Mouse (Mus musculus): Measurements from ENCODE around the gene Mafk. TPM values are rescaled to one million over a fixed set of nuclear protein-coding genes. Genes with fewer than 3 reads are reported as not detected.

Gene Mafk
- polyA plus RNA-seq, 1 experiment = not detected

DNA sequence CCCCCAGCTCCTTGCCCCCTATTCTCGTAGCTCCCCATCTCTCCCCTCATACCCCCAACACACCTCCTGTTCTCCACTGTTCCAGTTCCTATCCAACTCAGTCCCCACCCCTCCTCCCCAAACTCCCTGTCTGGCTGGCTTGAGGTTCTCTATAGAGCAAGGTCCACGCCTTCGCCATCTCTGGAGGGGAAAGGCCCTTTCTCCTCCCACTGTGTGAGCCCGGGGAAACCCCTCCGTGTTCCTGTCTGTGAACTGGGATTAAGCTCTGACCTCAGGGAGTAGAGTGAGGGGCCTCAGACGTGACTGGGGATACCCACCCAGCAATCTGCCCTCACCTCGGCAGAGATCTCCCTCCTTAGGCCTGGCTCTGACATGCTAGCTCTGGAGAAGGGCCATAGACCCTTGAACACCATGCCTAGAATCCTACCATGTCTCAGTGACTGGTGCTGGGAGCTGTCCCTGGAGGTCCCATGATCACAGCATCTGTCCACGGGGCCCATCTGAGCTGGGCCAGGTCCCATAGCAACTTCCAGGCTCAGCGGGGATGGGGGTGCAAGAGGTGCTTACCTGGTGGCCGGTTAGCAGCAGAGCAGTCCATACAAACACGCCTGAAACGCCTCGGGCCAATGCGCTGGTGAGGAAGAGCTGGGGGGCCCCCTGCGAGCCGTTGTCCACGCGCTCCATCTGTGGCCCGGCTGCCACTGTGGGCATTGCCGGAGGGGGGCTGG is 21.2 kb downstream of the Mafk start:
- WGBS = 71% methylated on average over 20 of the region's 20 CpGs

DNA sequence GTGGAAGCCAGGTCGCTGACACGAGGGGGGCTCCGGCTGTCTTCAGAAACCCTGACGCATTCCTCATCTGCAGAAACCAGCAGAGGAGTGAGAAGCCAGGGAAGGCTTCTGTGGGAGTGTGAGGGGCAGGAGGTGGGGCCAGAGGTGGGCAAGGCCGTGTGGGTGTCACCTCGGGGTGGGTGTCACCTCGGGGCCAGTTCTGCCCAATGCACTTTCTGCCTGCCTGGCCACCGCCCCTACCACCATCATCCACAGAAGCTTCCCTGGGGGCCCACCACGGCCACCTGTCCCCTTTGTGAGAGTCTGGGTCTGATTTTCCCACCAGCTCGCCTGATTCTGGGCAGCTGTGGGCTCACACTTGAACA is 21.8 kb downstream of the Mafk start:
- H3K27ac ChIP-seq (ENCODE audit: insufficient read depth, low read depth, low read length) = no peak overlapping the region
- TF ChIP-seq POLR2A (IDR thresholded peaks at IDR 0.05; ENCODE audit: insufficient read depth, low read depth, low read length) (no peak), CTCF (IDR thresholded peaks at IDR 0.05; ENCODE audit: insufficient read depth, low read depth, low read length) (no peak)
- 50% methylated on average over 10 of the region's 10 CpGs for WGBS
- H3K4me1 ChIP-seq (ENCODE audit: control insufficient read depth, insufficient read depth, low read length) = no peaks in the 10 kb centered on the region
- no peak overlapping the region for H3K4me3 ChIP-seq (ENCODE audit: insufficient read depth, low read depth, low read length)

More for the DNA sequence above, 21.2 kb downstream of the Mafk start:
- Histone ChIP-seq H3K27ac (ENCODE audit: insufficient read depth, low read depth, low read length) (no peak overlapping the region), H3K4me1 (ENCODE audit: control insufficient read depth, insufficient read depth, low read length) (no peaks in the 10 kb centered on the region), H3K4me3 (ENCODE audit: insufficient read depth, low read depth, low read length) (no peak overlapping the region)
- no peak for TF ChIP-seq POLR2A (IDR thresholded peaks at IDR 0.05; ENCODE audit: insufficient read depth, low read depth, low read length)
- TF ChIP-seq CTCF (IDR thresholded peaks at IDR 0.05; ENCODE audit: insufficient read depth, low read depth, low read length) = no peak

DNA sequence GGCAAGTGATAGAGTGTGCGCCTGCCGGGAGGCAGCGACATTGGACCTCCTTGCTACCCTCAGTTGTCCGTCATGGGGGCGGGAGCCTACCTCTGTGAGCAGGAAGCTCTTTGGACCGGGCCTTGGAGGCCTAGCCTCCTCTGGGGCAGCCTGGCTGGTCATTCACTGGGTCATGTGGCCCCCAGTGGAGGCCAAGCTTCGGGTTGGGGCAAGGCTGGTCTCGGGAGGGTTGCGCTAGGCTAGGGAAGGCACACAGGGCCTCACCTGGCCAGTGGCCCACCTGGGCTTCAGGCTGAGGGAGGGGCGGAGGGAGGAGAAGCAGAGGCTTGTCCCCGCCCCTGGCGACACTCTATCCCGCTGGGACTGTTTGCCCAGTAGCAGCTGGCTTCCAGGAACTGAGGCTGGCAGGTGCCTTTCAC is 22.7 kb downstream of the Mafk start:
- 16% methylated on average over 13 of the region's 13 CpGs for WGBS
- no peak overlapping the region for H3K27ac ChIP-seq (ENCODE audit: insufficient read depth, low read depth, low read length)
- H3K4me1 ChIP-seq (ENCODE audit: control insufficient read depth, insufficient read depth, low read length) = no peaks in the 10 kb centered on the region
- H3K4me3 ChIP-seq (ENCODE audit: insufficient read depth, low read depth, low read length) = no peak overlapping the region
- TF ChIP-seq POLR2A (IDR thresholded peaks at IDR 0.05; ENCODE audit: insufficient read depth, low read depth, low read length) (no peak), CTCF (IDR thresholded peaks at IDR 0.05; ENCODE audit: insufficient read depth, low read depth, low read length) (no peak)

DNA sequence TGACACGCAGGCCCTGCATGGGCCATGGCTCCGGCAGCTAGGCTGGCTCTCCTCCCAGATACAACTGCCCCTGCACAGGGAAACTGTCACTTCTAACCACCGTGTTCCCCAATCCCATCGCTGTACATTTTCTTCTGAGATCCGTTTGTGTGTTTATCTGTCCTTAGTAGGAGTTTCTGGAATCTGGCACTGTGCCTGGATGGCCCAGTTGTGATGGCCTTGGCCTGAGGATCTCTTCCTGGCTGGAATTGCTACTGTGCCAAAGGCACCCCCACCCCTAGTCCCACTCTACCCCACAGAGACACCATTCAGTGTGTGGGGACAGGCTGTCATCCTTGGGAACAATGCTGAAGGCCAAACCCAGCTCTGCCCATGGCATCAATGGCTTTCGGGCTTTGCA is 24.7 kb downstream of the Mafk start:
- WGBS = 60% methylated on average over 6 of the region's 6 CpGs
- no peak for TF ChIP-seq CTCF (IDR thresholded peaks at IDR 0.05; ENCODE audit: insufficient read depth, low read depth, low read length)
- TF ChIP-seq POLR2A (IDR thresholded peaks at IDR 0.05; ENCODE audit: insufficient read depth, low read depth, low read length) = no peak
- Histone ChIP-seq H3K4me1 (ENCODE audit: control insufficient read depth, insufficient read depth, low read length) (no peaks in the 10 kb centered on the region), H3K27ac (ENCODE audit: insufficient read depth, low read depth, low read length) (no peak overlapping the region), H3K4me3 (ENCODE audit: insufficient read depth, low read depth, low read length) (no peak overlapping the region)

DNA sequence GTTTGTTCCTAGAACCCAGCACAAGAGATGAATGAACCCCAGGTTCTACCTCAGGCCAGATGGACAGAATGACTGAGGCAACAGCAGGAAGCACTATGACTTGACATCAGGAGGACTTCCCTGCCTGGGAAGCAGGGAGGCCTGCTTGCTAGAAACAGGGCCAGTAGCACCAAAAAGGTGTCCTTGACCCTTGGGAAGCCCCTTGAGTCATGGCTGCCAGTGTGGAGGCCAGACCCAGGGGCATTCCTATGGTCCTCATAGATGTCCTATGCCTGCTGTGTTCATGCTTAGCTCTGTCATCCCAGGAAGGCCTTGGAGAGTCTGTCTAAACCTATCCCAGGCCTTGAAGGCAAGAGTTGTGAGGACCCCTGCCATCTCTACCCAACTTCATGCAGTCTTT is 25.1 kb downstream of the Mafk start:
- Histone ChIP-seq H3K4me3 (ENCODE audit: insufficient read depth, low read depth, low read length) (no peak overlapping the region), H3K27ac (ENCODE audit: insufficient read depth, low read depth, low read length) (no peak overlapping the region), H3K4me1 (ENCODE audit: control insufficient read depth, insufficient read depth, low read length) (no peaks in the 10 kb centered on the region)
- TF ChIP-seq CTCF (IDR thresholded peaks at IDR 0.05; ENCODE audit: insufficient read depth, low read depth, low read length) (no peak), POLR2A (IDR thresholded peaks at IDR 0.05; ENCODE audit: insufficient read depth, low read depth, low read length) (no peak)

DNA sequence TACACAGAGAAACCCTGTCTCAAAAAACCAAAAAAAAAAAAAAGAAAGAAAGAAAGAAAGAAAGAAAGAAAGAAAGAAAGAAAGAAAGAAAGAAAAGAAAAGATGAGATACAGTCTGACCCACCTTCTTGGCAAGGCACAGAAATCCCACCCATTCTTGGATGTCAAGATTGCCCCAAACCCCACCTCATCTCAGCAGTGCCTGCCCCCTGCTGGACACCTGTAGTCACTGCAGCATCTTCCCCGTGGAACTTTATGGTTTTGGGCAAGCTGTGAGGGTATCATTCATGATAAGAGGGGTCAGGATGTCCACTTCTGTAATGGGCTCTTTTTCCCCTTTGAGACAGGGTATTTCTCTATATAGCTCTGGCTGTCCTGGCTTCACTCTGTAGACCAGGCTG is 26.0 kb downstream of the Mafk start:
- Histone ChIP-seq H3K4me3 (ENCODE audit: insufficient read depth, low read depth, low read length) (no peak overlapping the region), H3K4me1 (ENCODE audit: control insufficient read depth, insufficient read depth, low read length) (no peaks in the 10 kb centered on the region), H3K27ac (ENCODE audit: insufficient read depth, low read depth, low read length) (no peak overlapping the region)
- 10% methylated on average over 1 of the region's 1 CpGs for WGBS
- TF ChIP-seq CTCF (IDR thresholded peaks at IDR 0.05; ENCODE audit: insufficient read depth, low read depth, low read length) (peak; percentile 53; the same call in 1 of the 2 replicates), POLR2A (IDR thresholded peaks at IDR 0.05; ENCODE audit: insufficient read depth, low read depth, low read length) (no peak)

DNA sequence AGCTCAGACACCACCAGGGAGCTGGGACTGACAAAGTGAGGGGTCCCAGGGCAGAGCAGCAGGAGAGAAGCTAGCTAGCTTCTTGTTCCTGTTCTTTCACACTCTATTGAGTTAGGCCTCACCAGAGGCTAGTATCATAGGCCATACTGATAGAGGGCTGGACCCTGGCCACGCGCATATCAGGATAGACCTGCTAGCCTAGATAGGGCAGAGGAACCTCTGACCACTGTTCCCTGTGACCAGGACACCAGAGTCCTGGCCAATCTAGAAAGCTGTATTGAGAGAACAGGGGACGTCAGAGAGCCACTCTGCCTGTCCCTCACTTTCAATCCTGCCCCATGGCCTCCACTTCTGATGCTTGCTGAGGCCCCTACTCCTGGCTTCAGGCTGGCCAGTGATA is 26.7 kb downstream of the Mafk start:
- WGBS = 86% methylated on average over 3 of the region's 3 CpGs
- Histone ChIP-seq H3K4me1 (ENCODE audit: control insufficient read depth, insufficient read depth, low read length) (no peaks in the 10 kb centered on the region), H3K4me3 (ENCODE audit: insufficient read depth, low read depth, low read length) (no peak overlapping the region), H3K27ac (ENCODE audit: insufficient read depth, low read depth, low read length) (no peak overlapping the region)
- TF ChIP-seq CTCF (IDR thresholded peaks at IDR 0.05; ENCODE audit: insufficient read depth, low read depth, low read length) (no peak), POLR2A (IDR thresholded peaks at IDR 0.05; ENCODE audit: insufficient read depth, low read depth, low read length) (no peak)

DNA sequence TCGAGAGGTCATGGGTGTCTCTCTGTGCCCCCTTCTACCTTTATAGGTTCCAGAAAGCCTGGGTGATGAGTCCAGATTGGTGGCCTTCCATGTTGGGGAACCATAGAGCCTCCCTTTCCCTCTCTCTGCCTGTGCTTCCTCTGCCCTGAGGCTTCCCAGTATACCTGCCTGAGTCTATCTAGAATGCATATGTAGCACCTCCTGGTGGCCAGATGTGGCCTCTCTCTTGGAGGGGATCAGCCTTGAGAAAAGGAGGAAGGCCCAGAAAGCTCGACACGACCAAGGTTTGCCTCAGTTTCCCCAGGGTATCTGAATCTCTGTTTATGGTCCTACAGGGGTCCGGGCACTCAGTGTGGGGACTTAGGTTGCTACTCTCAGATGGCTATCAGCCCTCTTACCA is 27.5 kb downstream of the Mafk start:
- Histone ChIP-seq H3K4me3 (ENCODE audit: insufficient read depth, low read depth, low read length) (no peak overlapping the region), H3K4me1 (ENCODE audit: control insufficient read depth, insufficient read depth, low read length) (no peaks in the 10 kb centered on the region), H3K27ac (ENCODE audit: insufficient read depth, low read depth, low read length) (no peak overlapping the region)
- 49% methylated on average over 4 of the region's 4 CpGs for WGBS
- TF ChIP-seq POLR2A (IDR thresholded peaks at IDR 0.05; ENCODE audit: insufficient read depth, low read depth, low read length) (no peak), CTCF (IDR thresholded peaks at IDR 0.05; ENCODE audit: insufficient read depth, low read depth, low read length) (no peak)

DNA sequence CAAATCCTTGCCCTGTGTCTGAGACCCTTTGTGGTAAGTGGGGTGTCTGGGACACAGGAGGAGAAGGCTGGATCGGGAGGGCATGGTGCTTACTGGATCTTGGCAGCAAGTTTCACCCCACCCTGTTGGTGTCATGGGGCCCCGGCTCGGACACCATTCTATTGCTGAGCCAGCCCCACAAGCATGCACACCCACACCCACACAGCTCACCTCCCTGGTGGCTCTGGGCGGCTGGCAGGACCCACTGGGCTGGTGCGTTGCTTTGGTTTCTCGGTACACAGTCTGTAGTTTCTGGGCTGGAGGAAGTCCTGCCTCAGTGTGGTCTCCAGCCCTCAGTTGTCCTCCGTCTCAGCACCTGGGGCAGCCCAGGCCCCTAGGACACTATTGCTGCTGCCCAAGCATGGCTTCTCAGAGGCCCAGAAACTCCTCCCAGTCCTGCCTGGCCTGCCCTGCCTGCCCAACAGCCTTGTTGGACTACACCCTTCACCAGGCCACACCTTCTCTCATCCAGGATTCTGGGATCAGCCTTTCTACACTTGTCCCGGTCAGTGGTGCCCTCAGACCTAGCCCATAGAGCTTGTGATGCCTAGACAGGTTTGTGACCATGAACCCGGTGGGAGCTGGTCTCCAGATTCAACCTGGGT is 28.3 kb downstream of the Mafk start, which contains the start of gene Tmem184a:
Tmem184a (minus strand) TSS at position 380 of the 644 bp plus-strand sequence.
- no peak within 1 kb of the TSS for H3K27ac ChIP-seq (ENCODE audit: insufficient read depth, low read depth, low read length)
- WGBS = 87% methylated on average over 9 of the region's 9 CpGs
- TF ChIP-seq CTCF (IDR thresholded peaks at IDR 0.05; ENCODE audit: insufficient read depth, low read depth, low read length) (no peak), POLR2A (IDR thresholded peaks at IDR 0.05; ENCODE audit: insufficient read depth, low read depth, low read length) (no peak)
- no peaks in the 10 kb centered on the region for H3K4me1 ChIP-seq (ENCODE audit: control insufficient read depth, insufficient read depth, low read length)
- H3K4me3 ChIP-seq (ENCODE audit: insufficient read depth, low read depth, low read length) = no peak within 1 kb of the TSS

All from olfactory bulb, adult 2 months (tissue).